In the genomic region with DNA sequence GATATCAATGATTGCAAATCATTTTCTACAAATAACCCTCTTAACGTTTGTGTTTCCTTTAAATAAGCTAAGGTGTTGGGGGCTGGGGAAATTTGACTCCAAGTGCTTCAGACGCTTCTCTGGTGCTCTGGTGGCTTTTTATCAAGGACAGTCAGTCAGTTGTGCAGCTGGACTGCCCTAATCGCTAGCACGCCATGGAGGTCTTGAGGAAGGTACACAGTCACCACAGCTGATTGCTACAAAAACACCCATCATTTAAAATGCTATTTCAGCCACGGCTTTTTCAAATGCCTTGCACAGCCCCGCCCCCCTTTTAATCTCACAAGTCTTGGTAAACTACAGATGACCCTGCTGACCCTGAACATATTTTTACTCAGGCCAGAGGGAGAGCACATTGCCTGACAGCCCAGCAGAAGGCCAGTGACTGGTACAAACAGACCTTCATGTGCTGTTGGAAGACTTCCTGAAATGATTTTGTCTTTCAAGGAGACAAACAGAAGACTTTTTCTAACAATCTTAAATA, we compare ENCODE assay signal across 12 mouse cellular contexts. TPM values are rescaled to one million over a fixed set of nuclear protein-coding genes. Genes with fewer than 3 reads are reported as not detected.
DNase-seq lines count a peak whose midpoint lies in the region; ATAC-seq and TF ChIP-seq lines count a peak whose summit lies in the region.
"Had no signal": no experiment of that assay in that cellular context is flagged by ENCODE, and none has a peak within 500 bp of the region (broad histone marks: within the 10 kb centered on the region; RNA-seq: fewer than 3 reads in every experiment).

No protein-coding gene starts in this region.

- no peak overlapping the region for H3K4me2 ChIP-seq in kidney, postnatal 0 days (ENCODE audit: low read length)
- H3K4me2 ChIP-seq: forebrain, embryonic 12.5 days had no signal

- DNase-seq in kidney, postnatal 0 days (ENCODE audit: low spot score): peak; percentile 70
- DNase-seq in kidney, adult 8-10 months: no peak
- peak; percentile 8 for DNase-seq in NIH3T3 (ENCODE audit: low read depth)
- peak; percentile 41 for DNase-seq in embryo, embryonic 11 days
- DNase-seq in thymus, adult 2 months: no peak
- DNase-seq: cerebellum, postnatal 36 days; right cerebral cortex, postnatal 14 days had no signal

- no peak overlapping the region for H3K27ac ChIP-seq in kidney, postnatal 0 days
- no peak overlapping the region for H3K27ac ChIP-seq in thymus, adult 2 months (ENCODE audit: control insufficient read depth, insufficient read depth, low read length)
- H3K27ac ChIP-seq: forebrain, embryonic 12.5 days had no signal

- no peak for ATAC-seq in kidney, postnatal 0 days (replicated peaks; ENCODE audit: low FRiP score, low read depth)
- peak; percentile 70 for ATAC-seq in megakaryocyte progenitor cell, adult 5-6 weeks (replicated peaks; ENCODE audit: poor library complexity)
- no peak for ATAC-seq in frontal cortex, adult (ENCODE audit: low TSS enrichment)
- ATAC-seq: inflammation-experienced regulatory T-cells, adult 6 months had no signal

- H3K4me1 ChIP-seq in kidney, postnatal 0 days (replicated peaks; ENCODE audit: insufficient read depth, low read length): no peaks in the 10 kb centered on the region; the same call in 1 of the 2 replicates
- peaks cover 4% of the 10 kb centered on the region; the same call in 1 of the 2 replicates for H3K4me1 ChIP-seq in thymus, adult 2 months (replicated peaks; ENCODE audit: control insufficient read depth, insufficient read depth, low read length)

- TF ChIP-seq CTCF in kidney, postnatal 0 days (IDR thresholded peaks at IDR 0.05; ENCODE audit: low read depth): no peak
- TF ChIP-seq CTCF in thymus, adult 2 months (IDR thresholded peaks at IDR 0.05; ENCODE audit: borderline replicate concordance, control insufficient read depth, extremely low read depth, insufficient read depth, low read length, poor library complexity): no peak

- H3K9ac ChIP-seq in kidney, postnatal 0 days (ENCODE audit: low read depth, low read length): no peak overlapping the region
- H3K9ac ChIP-seq: forebrain, embryonic 12.5 days had no signal

- H3K27me3 ChIP-seq in kidney, postnatal 0 days (ENCODE audit: insufficient read depth, low read length): no peaks in the 10 kb centered on the region
- H3K27me3 ChIP-seq in thymus, adult 2 months (ENCODE audit: control insufficient read depth, insufficient read depth, low read length): no peaks in the 10 kb centered on the region
- H3K27me3 ChIP-seq: forebrain, embryonic 12.5 days had no signal

- H3K4me3 ChIP-seq in kidney, postnatal 0 days (replicated peaks; ENCODE audit: low read depth, low read length): no peak overlapping the region
- H3K4me3 ChIP-seq in thymus, adult 2 months (ENCODE audit: control insufficient read depth, insufficient read depth, low read length): no peak overlapping the region
- H3K4me3 ChIP-seq: forebrain, embryonic 12.5 days; myocyte had no signal

- no peak for TF ChIP-seq POLR2A in thymus, adult 2 months (IDR thresholded peaks at IDR 0.05; ENCODE audit: control insufficient read depth, extremely low read depth, insufficient read depth, low read length, poor library complexity)

- 36% methylated on average over 6 of the region's 6 CpGs for WGBS in kidney, postnatal 0 days
- WGBS in thymus, adult 2 months: 93% methylated on average over 6 of the region's 6 CpGs

- 0 out of 2 replicates have a peak, but pooled peaks cover 3% of the 10 kb centered on the region for H3K36me3 ChIP-seq in kidney, postnatal 0 days (ENCODE audit: insufficient read depth, low read length)
- H3K36me3 ChIP-seq in thymus, adult 2 months (ENCODE audit: control insufficient read depth, insufficient read depth, low read length): no peaks in the 10 kb centered on the region

- H3K9me3 ChIP-seq in kidney, postnatal 0 days (replicated peaks; ENCODE audit: low read length): no peaks in the 10 kb centered on the region
- H3K9me3 ChIP-seq: forebrain, embryonic 12.5 days had no signal

RNA-seq across cellular contexts. Expression of a gene that starts 2.5 kb away (rescaled TPM):
- 15.0 and 15.6 TPM in 2 replicates for polyA plus RNA-seq in kidney, postnatal 0 days (2015; fragmentation: Nextera tagmentation; extraction: Ambion mirVana)
- total RNA-seq in megakaryocyte progenitor cell, adult 5-6 weeks (2015): 12.0 and 12.6 TPM in 2 replicates
- 16.3 and 17.1 TPM in 2 replicates for total RNA-seq in megakaryocyte progenitor cell, adult 5-6 weeks (2017)
- polyA plus RNA-seq in thymus, adult 2 months (2012; rRNA removed): 3.6 and 4.0 TPM in 2 replicates

Comparison
In these comparisons a context has a peak if more than half of its experiments do, and no peak if none do; other contexts are left out.
1. DNase-seq: peak in kidney, postnatal 0 days (single experiment), NIH3T3 (single experiment) and embryo, embryonic 11 days (single experiment); none in kidney, adult 8-10 months (0 of 2) and thymus, adult 2 months (single experiment).